Mouse (Mus musculus) liver, embryonic 16.5 days (tissue): ENCODE data around the gene Zfp655. TPM values are rescaled to one million over a fixed set of nuclear protein-coding genes. Genes with fewer than 3 reads are reported as not detected.
"Not testable (repeated sequence)": the region's sequence is repeated elsewhere in the genome, so short reads cannot be mapped to it uniquely, and the experiment has no call there.

ENCODE experiments used
- ATAC-seq: fragments of 200-750 bp; cut with Nextera tagmentation; 2 replicates; pipeline ENCODE4 v1.8.0; 2017; ENCODE audit warnings: low read depth, mild to moderate bottlenecking, moderate number of reproducible peaks, moderate library complexity
- H3K27ac ChIP-seq: fragments of 300-500 bp; sonication (generic); 2 replicates; pipeline ENCODE4 v1.5.1; 2014; ENCODE audit warnings: mild to moderate bottlenecking, low read length
- H3K27me3 ChIP-seq: fragments of 300-500 bp; sonication (generic); 2 replicates; pipeline ENCODE4 v1.6.1; 2014; ENCODE audit warnings: low read depth, low read length, mixed read lengths; ENCODE audit not compliant: control insufficient read depth, insufficient read depth
- H3K36me3 ChIP-seq: fragments of 300-500 bp; sonication (generic); 2 replicates; pipeline ENCODE4 v1.6.1; 2014; ENCODE audit warnings: mild to moderate bottlenecking; ENCODE audit not compliant: control insufficient read depth, insufficient read depth
- H3K4me1 ChIP-seq: fragments of 300-500 bp; sonication (generic); 2 replicates; pipeline ENCODE4 v1.6.1; 2014; ENCODE audit warnings: low read depth, low read length, mixed read lengths; ENCODE audit not compliant: control insufficient read depth
- H3K4me2 ChIP-seq: fragments of 300-500 bp; sonication (generic); 2 replicates; pipeline ENCODE4 v1.6.1; 2014; ENCODE audit warnings: low read depth, low read length, mixed read lengths
- H3K4me3 ChIP-seq: fragments of 300-500 bp; sonication (generic); 2 replicates; pipeline ENCODE4 v1.5.1; 2014; ENCODE audit warnings: low read depth, mild to moderate bottlenecking, low read length
- H3K9ac ChIP-seq: fragments of 300-500 bp; sonication (generic); 2 replicates; pipeline ENCODE4 v1.6.1; 2014; ENCODE audit warnings: low read depth, low read length
- H3K9me3 ChIP-seq: fragments of 300-500 bp; sonication (generic); replicated peaks from 2 replicates; pipeline ENCODE4 v1.6.1; 2016; ENCODE audit warnings: low read length; ENCODE audit not compliant: control insufficient read depth
- WGBS: fragments of 180-500 bp; shearing (Covaris S2); extraction: QIAGEN DNeasy Blood & Tissue Kit; methylation state at CpG from one replicate; pipeline ENCODE4 v1.1.7; 2014; ENCODE audit not compliant: insufficient replicate concordance; 5-methylcytosine and 5-hydroxymethylcytosine counted together
- polyA plus RNA-seq: library from polyadenylated mRNA; unstranded; fragments of >200 nt; fragmentation: Nextera tagmentation; extraction: Ambion mirVana; gene quantifications from 2 replicates; pipeline ENCODE4 v1.2.1, GENCODE M21; 2015

The Zfp655 gene
- polyA plus RNA-seq, 1 experiment from 2014 or later, result 18.8 TPM

DNA sequence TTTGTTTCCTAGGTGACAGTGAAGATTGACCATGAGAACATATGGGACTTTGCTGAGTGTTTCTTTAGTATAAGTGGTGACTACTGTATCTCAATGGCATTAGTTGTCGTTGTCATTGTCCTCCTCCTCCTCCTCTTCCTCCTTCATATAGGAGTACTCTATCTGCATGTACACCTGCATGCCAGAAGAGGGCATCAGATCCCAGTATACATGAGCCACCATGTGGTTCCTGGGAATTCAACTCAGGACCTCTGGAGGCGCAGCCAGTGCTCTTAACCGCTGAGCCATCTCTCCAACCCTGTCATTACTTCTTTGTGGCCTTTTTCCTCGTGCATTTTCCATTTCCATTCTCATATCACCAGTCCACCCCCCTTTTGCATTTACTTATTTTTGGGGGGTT is 16.8 kb upstream of the Zfp655 start:
- no peak overlapping the region for H3K9ac ChIP-seq
- no peaks in the 10 kb centered on the region for H3K9me3 ChIP-seq
- H3K4me1 ChIP-seq, result no peaks in the 10 kb centered on the region; the same call in 1 of the 2 replicates
- H3K27ac ChIP-seq, result no peak overlapping the region
- H3K4me3 ChIP-seq, result no peak overlapping the region
- WGBS, result 48% methylated on average over 4 of the region's 4 CpGs
- no peaks in the 10 kb centered on the region for H3K27me3 ChIP-seq
- H3K4me2 ChIP-seq, result no peak overlapping the region
- no peak for ATAC-seq
- peaks cover 15% of the 10 kb centered on the region for H3K36me3 ChIP-seq

DNA sequence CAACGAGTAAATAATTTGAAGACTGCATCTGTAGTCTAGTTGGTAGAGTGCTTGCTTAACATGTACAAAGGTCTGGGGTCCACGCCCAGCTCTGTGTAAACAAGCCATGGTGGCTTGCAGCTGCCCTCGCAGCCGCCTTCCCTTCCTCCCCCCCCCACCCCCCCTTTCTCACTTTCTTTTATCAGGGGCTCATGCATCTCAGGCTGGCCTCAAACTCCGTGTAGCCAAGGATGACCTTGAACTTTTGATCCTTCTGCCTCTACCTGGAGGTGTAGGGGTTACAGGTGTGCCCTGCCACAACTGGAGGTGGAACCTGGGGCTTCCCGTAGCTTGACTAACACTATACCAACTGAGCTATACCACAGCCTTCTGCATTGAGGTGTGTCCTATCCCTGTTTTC is 13.8 kb upstream of the Zfp655 start:
- Histone ChIP-seq H3K27me3 (no peaks in the 10 kb centered on the region), H3K36me3 (peaks cover 20% of the 10 kb centered on the region; the same call in 1 of the 2 replicates), H3K4me2 (no peak overlapping the region), H3K27ac (peak overlapping the region; percentile 29), H3K4me3 (no peak overlapping the region), H3K9me3 (no peaks in the 10 kb centered on the region), H3K4me1 (no peaks in the 10 kb centered on the region; the same call in 1 of the 2 replicates), H3K9ac (no peak overlapping the region)
- WGBS, result 54% methylated on average over 6 of the region's 6 CpGs
- peak; percentile 68; the same call in 1 of the 2 replicates for ATAC-seq

DNA sequence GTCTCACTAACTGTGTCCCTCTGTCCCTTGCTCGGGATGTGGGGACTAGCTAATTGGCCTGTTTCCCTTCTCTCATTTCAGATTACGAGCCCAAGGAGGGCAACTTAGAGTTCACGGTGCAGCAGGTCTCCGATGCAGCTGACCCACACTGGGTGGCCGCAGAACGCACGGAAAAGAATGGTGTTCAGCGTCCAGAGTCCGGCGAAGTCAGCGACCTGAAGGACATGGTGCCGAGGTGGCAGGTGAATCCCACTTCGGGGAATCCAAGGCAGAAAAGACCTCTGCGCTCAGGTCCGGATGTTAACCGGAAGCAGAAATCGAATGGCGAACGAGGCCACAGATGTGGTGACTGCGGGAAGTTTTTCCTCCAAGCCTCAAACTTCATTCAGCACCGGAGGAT is 13.3 kb upstream of the Zfp655 start:
- peaks cover 3% of the 10 kb centered on the region for H3K4me1 ChIP-seq
- H3K36me3 ChIP-seq, result peaks cover 20% of the 10 kb centered on the region; the same call in 1 of the 2 replicates
- no peak overlapping the region for H3K9ac ChIP-seq
- no peak overlapping the region for H3K4me3 ChIP-seq
- H3K27ac ChIP-seq, result peak overlapping the region; percentile 29; the same call in 1 of the 2 replicates
- H3K27me3 ChIP-seq, result no peaks in the 10 kb centered on the region
- ATAC-seq, result no peak
- no peaks in the 10 kb centered on the region for H3K9me3 ChIP-seq
- 86% methylated on average over 21 of the region's 21 CpGs for WGBS
- H3K4me2 ChIP-seq, result no peak overlapping the region

DNA sequence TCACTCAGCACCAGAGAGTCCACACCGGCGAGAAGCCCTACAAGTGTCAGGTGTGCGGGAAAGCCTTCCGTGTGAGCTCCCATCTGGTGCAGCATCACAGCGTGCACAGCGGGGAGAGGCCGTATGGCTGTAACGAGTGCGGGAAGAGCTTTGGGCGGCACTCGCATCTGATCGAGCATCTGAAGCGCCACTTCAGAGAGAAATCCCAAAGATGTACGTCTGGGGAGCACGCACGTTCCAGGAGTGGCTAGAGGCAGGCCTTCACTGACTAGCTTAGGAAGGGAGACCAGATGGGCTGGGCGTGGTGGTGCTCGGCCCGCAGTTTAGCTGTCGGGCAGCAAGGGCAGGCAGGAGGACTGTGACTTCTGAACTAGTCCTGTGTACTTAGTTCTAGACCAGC is 12.8 kb upstream of the Zfp655 start:
- no peak overlapping the region for H3K4me2 ChIP-seq
- H3K4me1 ChIP-seq, result peaks cover 3% of the 10 kb centered on the region
- peaks cover 20% of the 10 kb centered on the region; the same call in 1 of the 2 replicates for H3K36me3 ChIP-seq
- no peak overlapping the region for H3K4me3 ChIP-seq
- H3K9me3 ChIP-seq, result no peaks in the 10 kb centered on the region
- 89% methylated on average over 20 of the region's 20 CpGs for WGBS
- no peaks in the 10 kb centered on the region for H3K27me3 ChIP-seq
- no peak overlapping the region for H3K9ac ChIP-seq
- no peak overlapping the region for H3K27ac ChIP-seq
- no peak for ATAC-seq

DNA sequence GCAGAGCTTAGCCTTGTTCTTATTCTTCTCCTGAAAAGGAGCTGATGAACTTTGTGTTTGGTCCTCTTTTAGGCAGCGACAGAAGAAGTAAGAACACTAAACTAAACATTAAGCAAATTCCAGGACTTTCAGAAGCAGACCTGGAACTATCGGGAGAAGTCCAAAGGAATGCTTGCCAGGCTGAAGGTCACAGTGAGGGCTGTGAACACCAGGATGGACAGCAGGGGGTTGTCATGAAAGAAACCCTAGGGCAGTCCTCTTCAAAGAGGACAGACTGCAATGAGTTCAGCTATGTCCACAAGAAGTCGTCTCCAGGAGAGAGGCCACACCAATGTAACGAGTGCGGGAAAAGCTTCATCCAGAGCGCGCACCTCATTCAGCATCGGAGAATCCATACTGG is 11.5 kb upstream of the Zfp655 start:
- 76% methylated on average over 8 of the region's 8 CpGs for WGBS
- no peaks in the 10 kb centered on the region for H3K27me3 ChIP-seq
- H3K4me3 ChIP-seq, result no peak overlapping the region
- H3K4me2 ChIP-seq, result no peak overlapping the region
- H3K4me1 ChIP-seq, result peaks cover 3% of the 10 kb centered on the region
- no peak for ATAC-seq
- H3K9ac ChIP-seq, result no peak overlapping the region
- H3K27ac ChIP-seq, result no peak overlapping the region
- H3K9me3 ChIP-seq, result no peaks in the 10 kb centered on the region
- peaks cover 20% of the 10 kb centered on the region; the same call in 1 of the 2 replicates for H3K36me3 ChIP-seq

DNA sequence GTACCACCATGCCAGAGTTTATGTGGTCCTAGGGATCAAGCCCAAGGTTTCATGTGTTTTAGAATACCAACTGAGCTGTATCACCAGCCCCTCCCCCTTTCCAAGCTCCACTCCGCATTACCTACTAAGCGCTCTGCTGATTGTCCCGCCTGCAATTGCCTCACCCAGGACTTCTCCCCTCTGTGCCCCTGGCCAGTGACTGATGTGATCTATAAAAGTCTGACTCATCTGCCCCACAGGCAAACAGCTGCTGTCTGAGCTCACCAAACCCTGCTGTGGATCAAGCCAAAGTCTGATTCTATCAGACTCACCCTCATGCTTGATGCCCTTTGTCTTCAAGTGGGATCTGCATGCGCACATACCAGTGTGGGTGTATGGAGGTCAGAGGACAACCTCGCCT is 8.7 kb upstream of the Zfp655 start:
- peak; percentile 76 for ATAC-seq
- H3K9ac ChIP-seq, result no peak overlapping the region

DNA sequence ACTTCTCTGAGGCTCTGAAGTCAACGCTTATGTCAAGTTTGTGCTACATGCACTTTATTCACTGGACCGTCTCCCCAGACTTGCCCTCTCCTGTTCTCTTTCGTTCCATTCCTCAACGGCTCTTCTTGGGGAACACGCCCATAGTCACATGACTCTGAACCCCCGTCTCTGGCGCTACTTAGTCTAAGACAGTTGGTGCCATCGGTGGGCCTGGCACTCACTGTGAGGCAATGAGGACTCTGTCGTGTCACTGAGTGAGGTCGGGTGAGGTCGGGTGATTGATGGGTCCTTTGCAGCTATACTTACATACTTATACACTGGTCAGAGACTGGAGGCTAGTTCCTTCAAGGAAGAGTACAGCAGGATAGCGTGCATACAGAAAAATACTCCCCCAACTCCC is 8.1 kb upstream of the Zfp655 start:
- H3K4me3 ChIP-seq, result no peak overlapping the region
- no peak for ATAC-seq
- 74% methylated on average over 12 of the region's 12 CpGs for WGBS
- peaks cover 3% of the 10 kb centered on the region for H3K4me1 ChIP-seq
- H3K9me3 ChIP-seq, result no peaks in the 10 kb centered on the region
- H3K27me3 ChIP-seq, result no peaks in the 10 kb centered on the region
- no peak overlapping the region for H3K9ac ChIP-seq
- H3K4me2 ChIP-seq, result no peak overlapping the region
- peaks cover 19% of the 10 kb centered on the region; the same call in 1 of the 2 replicates for H3K36me3 ChIP-seq
- peak overlapping the region; percentile 14; the same call in 1 of the 2 replicates for H3K27ac ChIP-seq

More for the DNA sequence above, 8.7 kb upstream of the Zfp655 start:
- Histone ChIP-seq H3K4me2 (no peak overlapping the region), H3K27ac (peak overlapping the region; percentile 14; the same call in 1 of the 2 replicates), H3K9me3 (no peaks in the 10 kb centered on the region), H3K36me3 (peaks cover 20% of the 10 kb centered on the region; the same call in 1 of the 2 replicates), H3K27me3 (no peaks in the 10 kb centered on the region), H3K4me1 (peaks cover 3% of the 10 kb centered on the region), H3K4me3 (no peak overlapping the region)
- 70% methylated on average over 5 of the region's 5 CpGs for WGBS

DNA sequence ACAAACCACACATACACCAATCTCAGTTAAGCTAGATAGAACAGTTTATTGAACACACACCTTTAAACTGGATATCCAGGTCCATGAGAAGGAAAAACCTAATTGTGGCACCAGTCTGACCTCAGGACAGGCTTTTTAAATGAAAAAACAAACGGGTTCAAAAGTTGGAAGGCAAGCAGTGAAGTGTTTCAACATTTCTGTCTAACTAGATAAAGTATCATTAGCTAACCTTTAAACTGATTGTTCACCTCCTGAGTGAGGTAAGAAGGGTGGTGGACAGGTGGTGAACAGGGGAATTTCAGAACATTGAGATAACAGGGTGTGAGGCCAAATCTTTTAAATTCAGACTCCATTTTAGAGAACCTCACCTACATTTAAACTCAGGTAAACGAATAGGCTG is 5.1 kb upstream of the Zfp655 start:
- Histone ChIP-seq H3K36me3 (peaks cover 4% of the 10 kb centered on the region; the same call in 1 of the 2 replicates), H3K9me3 (no peaks in the 10 kb centered on the region), H3K9ac (no peak overlapping the region), H3K4me2 (no peak overlapping the region), H3K27ac (no peak overlapping the region), H3K4me3 (no peak overlapping the region), H3K27me3 (no peaks in the 10 kb centered on the region), H3K4me1 (peaks cover 11% of the 10 kb centered on the region)
- WGBS, result 44% methylated on average over 2 of the region's 2 CpGs
- no peak for ATAC-seq

DNA sequence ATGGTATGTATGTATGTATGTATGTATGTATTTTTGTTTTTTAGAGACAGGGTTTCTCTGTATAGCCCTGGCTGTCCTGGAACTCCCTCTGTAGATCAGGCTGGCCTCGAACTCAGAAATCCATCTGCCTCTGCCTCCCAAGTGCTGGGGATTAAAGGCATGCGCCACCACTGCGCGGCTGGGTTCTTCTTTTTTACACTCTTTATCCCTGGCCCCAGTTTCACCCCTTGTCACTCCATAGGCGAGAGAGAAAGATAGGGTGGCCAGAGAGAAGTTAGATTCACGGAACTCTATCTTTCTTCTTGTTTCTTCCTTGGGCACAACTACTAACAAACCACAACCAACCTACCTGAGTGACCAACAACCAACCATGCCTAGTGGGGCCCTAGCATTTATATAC is 2.2 kb upstream of the Zfp655 start:
- WGBS, result 73% methylated on average over 6 of the region's 6 CpGs

More for the DNA sequence above, 2.2 kb upstream of the Zfp655 start:
- not testable (repeated sequence) for H3K27me3 ChIP-seq, H3K27ac ChIP-seq, H3K9ac ChIP-seq, ATAC-seq, H3K36me3 ChIP-seq, H3K4me2 ChIP-seq, H3K9me3 ChIP-seq, H3K4me3 ChIP-seq
- H3K4me1 ChIP-seq, result peaks cover 17% of the 10 kb centered on the region
